Mouse (Mus musculus) hindbrain, embryonic 11.5 days (tissue): ENCODE results near the gene Lrrc9. TPM values are rescaled to one million over a fixed set of nuclear protein-coding genes. Genes with fewer than 3 reads are reported as not detected.

Source experiments
- polyA plus RNA-seq: library from polyadenylated mRNA; unstranded; fragments of >200 nt; fragmentation: Nextera tagmentation; extraction: Ambion mirVana; gene quantifications from 2 replicates; pipeline ENCODE4 v1.2.1, GENCODE M21; 2014

Gene Lrrc9
- polyA plus RNA-seq, 1 experiment from 2014 or later = 2.4 TPM

Other genes starting within 250 kb of the Lrrc9 start
- 488 and 505 TPM in 2 replicates for gene Rtn1, start 32.8 kb upstream of the Lrrc9 start, polyA plus RNA-seq
- gene Pcnx4, start 94.5 kb downstream of the Lrrc9 start, polyA plus RNA-seq = 16.2 and 16.6 TPM in 2 replicates
- not detected in 2 replicates for gene Gm4756, start 207.8 kb downstream of the Lrrc9 start, polyA plus RNA-seq
- gene Dhrs7, start 223.0 kb downstream of the Lrrc9 start, polyA plus RNA-seq = 7.1 and 9.5 TPM in 2 replicates